Mouse (Mus musculus): ENCODE results near the gene Axin2. TPM values are rescaled to one million over a fixed set of nuclear protein-coding genes. Genes with fewer than 3 reads are reported as not detected.

Axin2 gene
- polyA plus RNA-seq, 1 experiment from 2014 or later = 20.3 TPM

GRCm38 (mm10) chr11:108959196-108959595, 39.0 kb downstream of the Axin2 start:
- Histone ChIP-seq H3K4me1 (peaks cover 24% of the 10 kb centered on the region), H3K4me3 (no peak overlapping the region), H3K27me3 (no peaks in the 10 kb centered on the region), H3K4me2 (no peak overlapping the region), H3K9ac (no peak overlapping the region), H3K36me3 (no peaks in the 10 kb centered on the region), H3K9me3 (no peaks in the 10 kb centered on the region), H3K27ac (0 out of 2 replicates have a peak overlapping the region, but pooled peaks have one; percentile 3)
- 53% methylated on average over 5 of the region's 5 CpGs for WGBS
- ATAC-seq (ENCODE audit: insufficient number of reproducible peaks, low FRiP score, low TSS enrichment, low read depth) = no peak

- H3K4me1 ChIP-seq = peaks cover 31% of the 10 kb centered on the region
- H3K9ac ChIP-seq = no peak overlapping the region
- H3K4me2 ChIP-seq = 0 out of 2 replicates have a peak overlapping the region, but pooled peaks have one; percentile 25
- WGBS = 2% methylated on average over 11 of the region's 11 CpGs
- H3K4me3 ChIP-seq = no peak overlapping the region
- ATAC-seq (ENCODE audit: insufficient number of reproducible peaks, low FRiP score, low TSS enrichment, low read depth) = peak; percentile 50; the same call in 1 of the 2 replicates
- no peaks in the 10 kb centered on the region for H3K27me3 ChIP-seq
- no peaks in the 10 kb centered on the region for H3K9me3 ChIP-seq
- no peaks in the 10 kb centered on the region for H3K36me3 ChIP-seq
- peak overlapping the region; percentile 75 for H3K27ac ChIP-seq
Observed at GRCm38 (mm10) chr11:108961651-108962065, 41.5 kb downstream of the Axin2 start.

GRCm38 (mm10) chr11:108963476-108964232, 43.5 kb downstream of the Axin2 start:
- no peak overlapping the region for H3K9ac ChIP-seq
- no peaks in the 10 kb centered on the region for H3K9me3 ChIP-seq
- no peak overlapping the region for H3K4me2 ChIP-seq
- peaks cover 33% of the 10 kb centered on the region for H3K4me1 ChIP-seq
- H3K4me3 ChIP-seq = no peak overlapping the region
- no peaks in the 10 kb centered on the region for H3K27me3 ChIP-seq
- H3K27ac ChIP-seq = no peak overlapping the region
- 53% methylated on average over 15 of the region's 15 CpGs for WGBS
- no peaks in the 10 kb centered on the region for H3K36me3 ChIP-seq
- ATAC-seq (ENCODE audit: insufficient number of reproducible peaks, low FRiP score, low TSS enrichment, low read depth) = no peak

- no peak for ATAC-seq (ENCODE audit: insufficient number of reproducible peaks, low FRiP score, low TSS enrichment, low read depth)
- H3K36me3 ChIP-seq = no peaks in the 10 kb centered on the region
Observed at GRCm38 (mm10) chr11:108965740-108966139, 45.6 kb downstream of the Axin2 start.

GRCm38 (mm10) chr11:108973459-108973858, 53.3 kb downstream of the Axin2 start:
- Histone ChIP-seq H3K9ac (no peak overlapping the region), H3K36me3 (no peaks in the 10 kb centered on the region), H3K27ac (peak overlapping the region; percentile 47; the same call in 1 of the 2 replicates), H3K4me1 (peaks cover 21% of the 10 kb centered on the region), H3K4me2 (no peak overlapping the region), H3K9me3 (no peaks in the 10 kb centered on the region), H3K27me3 (no peaks in the 10 kb centered on the region), H3K4me3 (no peak overlapping the region)
- 47% methylated on average over 4 of the region's 4 CpGs for WGBS
- ATAC-seq (ENCODE audit: insufficient number of reproducible peaks, low FRiP score, low TSS enrichment, low read depth) = no peak

More at GRCm38 (mm10) chr11:108965740-108966139, 45.6 kb downstream of the Axin2 start:
- Histone ChIP-seq H3K9ac (no peak overlapping the region), H3K27ac (peak overlapping the region; percentile 47; the same call in 1 of the 2 replicates), H3K4me2 (no peak overlapping the region), H3K27me3 (no peaks in the 10 kb centered on the region), H3K4me1 (peaks cover 28% of the 10 kb centered on the region), H3K9me3 (no peaks in the 10 kb centered on the region), H3K4me3 (no peak overlapping the region)
- WGBS = 31% methylated on average over 6 of the region's 6 CpGs

- no peak overlapping the region for H3K9ac ChIP-seq
- H3K27ac ChIP-seq = peak overlapping the region; percentile 47; the same call in 1 of the 2 replicates
- H3K4me2 ChIP-seq = no peak overlapping the region
- ATAC-seq (ENCODE audit: insufficient number of reproducible peaks, low FRiP score, low TSS enrichment, low read depth) = no peak
- H3K4me3 ChIP-seq = no peak overlapping the region
- WGBS = 57% methylated on average over 5 of the region's 5 CpGs
- H3K27me3 ChIP-seq = no peaks in the 10 kb centered on the region
- H3K4me1 ChIP-seq = peaks cover 21% of the 10 kb centered on the region
- H3K36me3 ChIP-seq = no peaks in the 10 kb centered on the region
- H3K9me3 ChIP-seq = no peaks in the 10 kb centered on the region
Observed at GRCm38 (mm10) chr11:108973866-108974265, 53.7 kb downstream of the Axin2 start.

- Histone ChIP-seq H3K27ac (no peak overlapping the region), H3K4me3 (no peak overlapping the region), H3K27me3 (no peaks in the 10 kb centered on the region), H3K9ac (no peak overlapping the region), H3K4me1 (peaks cover 26% of the 10 kb centered on the region), H3K9me3 (no peaks in the 10 kb centered on the region), H3K4me2 (no peak overlapping the region), H3K36me3 (no peaks in the 10 kb centered on the region)
- WGBS = 16% methylated on average over 11 of the region's 11 CpGs
- no peak for ATAC-seq (ENCODE audit: insufficient number of reproducible peaks, low FRiP score, low TSS enrichment, low read depth)
Observed at GRCm38 (mm10) chr11:108975583-108975982, 55.4 kb downstream of the Axin2 start.

- no peak for ATAC-seq (ENCODE audit: insufficient number of reproducible peaks, low FRiP score, low TSS enrichment, low read depth)
- H3K9me3 ChIP-seq = no peaks in the 10 kb centered on the region
- peaks cover 23% of the 10 kb centered on the region for H3K4me1 ChIP-seq
- H3K4me2 ChIP-seq = no peak overlapping the region
- no peaks in the 10 kb centered on the region for H3K36me3 ChIP-seq
- H3K27me3 ChIP-seq = no peaks in the 10 kb centered on the region
- WGBS = 34% methylated on average over 12 of the region's 12 CpGs
- H3K4me3 ChIP-seq = no peak overlapping the region
- H3K27ac ChIP-seq = peak overlapping the region; percentile 40
- H3K9ac ChIP-seq = no peak overlapping the region
Observed at GRCm38 (mm10) chr11:108980530-108980929, 60.4 kb downstream of the Axin2 start.

- H3K4me1 ChIP-seq = peaks cover 18% of the 10 kb centered on the region
- H3K9me3 ChIP-seq = no peaks in the 10 kb centered on the region
- no peaks in the 10 kb centered on the region for H3K27me3 ChIP-seq
- no peak overlapping the region for H3K4me3 ChIP-seq
- no peak for ATAC-seq (ENCODE audit: insufficient number of reproducible peaks, low FRiP score, low TSS enrichment, low read depth)
- no peaks in the 10 kb centered on the region for H3K36me3 ChIP-seq
- 76% methylated on average over 8 of the region's 8 CpGs for WGBS
- H3K27ac ChIP-seq = peak overlapping the region; percentile 40; the same call in 1 of the 2 replicates
- H3K4me2 ChIP-seq = no peak overlapping the region
- no peak overlapping the region for H3K9ac ChIP-seq
Observed at GRCm38 (mm10) chr11:108981012-108981411, 60.9 kb downstream of the Axin2 start.

- no peak overlapping the region for H3K4me2 ChIP-seq
- H3K4me1 ChIP-seq = peaks cover 18% of the 10 kb centered on the region; the same call in 1 of the 2 replicates
- no peaks in the 10 kb centered on the region for H3K27me3 ChIP-seq
- WGBS = 73% methylated on average over 7 of the region's 7 CpGs
- no peak overlapping the region for H3K27ac ChIP-seq
- H3K36me3 ChIP-seq = no peaks in the 10 kb centered on the region
- no peak overlapping the region for H3K4me3 ChIP-seq
- H3K9ac ChIP-seq = no peak overlapping the region
- no peaks in the 10 kb centered on the region for H3K9me3 ChIP-seq
- no peak for ATAC-seq (ENCODE audit: insufficient number of reproducible peaks, low FRiP score, low TSS enrichment, low read depth)
Observed at GRCm38 (mm10) chr11:108983409-108984064, 63.4 kb downstream of the Axin2 start.

GRCm38 (mm10) chr11:108984711-108985419, 64.7 kb downstream of the Axin2 start:
- H3K9me3 ChIP-seq = no peaks in the 10 kb centered on the region

More at GRCm38 (mm10) chr11:108984711-108985419, 64.7 kb downstream of the Axin2 start:
- no peak overlapping the region for H3K27ac ChIP-seq
- H3K4me3 ChIP-seq = no peak overlapping the region
- WGBS = 77% methylated on average over 5 of the region's 5 CpGs
- no peaks in the 10 kb centered on the region for H3K36me3 ChIP-seq
- H3K4me1 ChIP-seq = peaks cover 18% of the 10 kb centered on the region; the same call in 1 of the 2 replicates
- H3K9ac ChIP-seq = no peak overlapping the region
- H3K4me2 ChIP-seq = no peak overlapping the region
- no peak for ATAC-seq (ENCODE audit: insufficient number of reproducible peaks, low FRiP score, low TSS enrichment, low read depth)
- H3K27me3 ChIP-seq = no peaks in the 10 kb centered on the region

Measured in limb, embryonic 15.5 days (tissue).